Mouse (Mus musculus): ENCODE data around the gene Cntnap4.
A peak's percentile ranks its signal among the peaks of the same experiment; 100 is the strongest.
"Not testable (repeated sequence)": the region's sequence is repeated elsewhere in the genome, so short reads cannot be mapped to it uniquely, and the experiment has no call there.

The Cntnap4 gene

GRCm38 (mm10) chr8:112730583-112731432, 161.0 kb downstream of the Cntnap4 start:
- no peak for DNase-seq

- peak; percentile 45 for DNase-seq
Observed at GRCm38 (mm10) chr8:112735575-112735974, 165.7 kb downstream of the Cntnap4 start.

- DNase-seq, result no peak
Observed at GRCm38 (mm10) chr8:112743331-112743730, 173.5 kb downstream of the Cntnap4 start.

- no peak for DNase-seq
Observed at GRCm38 (mm10) chr8:112747296-112747695, 177.5 kb downstream of the Cntnap4 start.

- DNase-seq, result no peak
Observed at GRCm38 (mm10) chr8:112755171-112755570, 185.3 kb downstream of the Cntnap4 start.

- no peak for DNase-seq
Observed at GRCm38 (mm10) chr8:112803058-112803457, 233.2 kb downstream of the Cntnap4 start.

GRCm38 (mm10) chr8:112809382-112809781, 239.5 kb downstream of the Cntnap4 start:
- DNase-seq, result no peak

- no peak for DNase-seq
Observed at GRCm38 (mm10) chr8:112841057-112841456, 271.2 kb downstream of the Cntnap4 start.

- DNase-seq, result not testable (repeated sequence)
Observed at GRCm38 (mm10) chr8:112849541-112849940, 279.7 kb downstream of the Cntnap4 start.

- DNase-seq, result peak; percentile 92
Observed at GRCm38 (mm10) chr8:112906458-112907112, 336.7 kb downstream of the Cntnap4 start.

- DNase-seq, result peak; percentile 23
Observed at GRCm38 (mm10) chr8:112909527-112909926, 339.7 kb downstream of the Cntnap4 start.

GRCm38 (mm10) chr8:112911422-112911821, 341.6 kb downstream of the Cntnap4 start:
- no peak for DNase-seq

- DNase-seq, result no peak
Observed at GRCm38 (mm10) chr8:112922151-112922550, 352.3 kb downstream of the Cntnap4 start.

- DNase-seq, result no peak
Observed at GRCm38 (mm10) chr8:112922789-112923188, 352.9 kb downstream of the Cntnap4 start.

Measured in retina, postnatal 1 day (tissue).